Mouse (Mus musculus) ES-E14 (cell line): ENCODE data around the gene Ift22. TPM values are rescaled to one million over a fixed set of nuclear protein-coding genes. Genes with fewer than 3 reads are reported as not detected.
"Not testable (repeated sequence)": the region's sequence is repeated elsewhere in the genome, so short reads cannot be mapped to it uniquely, and the experiment has no call there.

Source experiments
- DNase-seq: peaks from one replicate; pipeline ENCODE4 v3.0.0-alpha.2; 2013; ENCODE audit warnings: low read depth, low spot score
- H3K27ac ChIP-seq: 2 replicates; pipeline ENCODE4 v1.5.1; 2012; ENCODE audit warnings: low read depth, mild to moderate bottlenecking, low read length, moderate library complexity, mixed read lengths; ENCODE audit not compliant: poor library complexity, insufficient read depth, severe bottlenecking
- H3K36me3 ChIP-seq: 2 replicates; pipeline ENCODE4 v1.6.1; 2012; ENCODE audit warnings: mild to moderate bottlenecking, low read length, moderate library complexity, mixed read lengths; ENCODE audit not compliant: control insufficient read depth, poor library complexity, insufficient read depth, severe bottlenecking
- H3K4me1 ChIP-seq, 2 experiments: fragments of 150-350 bp in 1 of 2; sonication (generic) in 1 of 2; 2 replicates each; pipeline ENCODE4 v1.6.1; 2012; ENCODE audit warnings: low read length in 2 of 2, mild to moderate bottlenecking in 1 of 2, mixed read lengths in 1 of 2; ENCODE audit not compliant: control insufficient read depth in 2 of 2, insufficient read depth in 2 of 2, poor library complexity in 1 of 2
- H3K4me3 ChIP-seq, 2 experiments: fragments of 150-350 bp in 1 of 2; sonication (generic) in 1 of 2; 2 replicates each; pipeline ENCODE4 v1.5.1; 2012; ENCODE audit warnings: low read length in 2 of 2, low read depth in 1 of 2, mild to moderate bottlenecking in 1 of 2, mixed read lengths in 1 of 2; ENCODE audit not compliant: insufficient read depth in 1 of 2, poor library complexity in 1 of 2, severe bottlenecking in 1 of 2
- H3K9ac ChIP-seq: 2 replicates; pipeline ENCODE4 v1.6.1; 2012; ENCODE audit warnings: low read depth, mild to moderate bottlenecking, low read length, mixed read lengths; ENCODE audit not compliant: poor library complexity, insufficient read depth, severe bottlenecking
- H3K9me3 ChIP-seq: fragments of 150-350 bp; sonication (generic); 2 replicates; pipeline ENCODE4 v1.6.1; 2012; ENCODE audit warnings: low read depth, mild to moderate bottlenecking, low read length; ENCODE audit not compliant: control insufficient read depth, insufficient read depth
- CHD2 ChIP-seq: IDR thresholded peaks from 2 replicates; pipeline ENCODE4 v1.6.1; 2014; ENCODE audit warnings: mild to moderate bottlenecking, low read depth, low read length, inconsistent platforms
- HCFC1 ChIP-seq: IDR thresholded peaks from 2 replicates; pipeline ENCODE4 v1.6.1; 2012; ENCODE audit warnings: low read length, inconsistent platforms, borderline replicate concordance; ENCODE audit not compliant: insufficient read depth
- MAFK ChIP-seq: IDR thresholded peaks from 2 replicates; pipeline ENCODE4 v1.6.1; 2014; ENCODE audit warnings: mild to moderate bottlenecking, low read depth, low read length, inconsistent platforms; ENCODE audit not compliant: insufficient read depth
- ZC3H11A ChIP-seq: IDR thresholded peaks from 2 replicates; pipeline ENCODE4 v1.6.1; 2012; ENCODE audit warnings: low read depth, mild to moderate bottlenecking, inconsistent platforms, low read length, borderline replicate concordance
- ZNF384 ChIP-seq: IDR thresholded peaks from 2 replicates; pipeline ENCODE4 v1.6.1; 2012; ENCODE audit warnings: low read depth, low read length, inconsistent platforms
- in situ Hi-C, 2 experiments: fragments of 600-800 bp; cut with MboI; formaldehyde crosslinking; loops; one replicate each; pipeline ENCODE4 v1.15.1; 2025; ENCODE audit warnings: low sequenced_read_pairs in 2 of 2, inconsistent platforms in 1 of 2; ENCODE audit not compliant: unreplicated experiment in 2 of 2
- total RNA-seq: library from RNA; depleted of rRNA; stranded (reverse); fragments of 300-350 nt; gene quantifications from 2 replicates; pipeline ENCODE4 v1.2.3, GENCODE M21; 2012

Ift22 gene
- total RNA-seq, 1 experiment = 18.3 TPM

GRCm38 (mm10) chr5:136947874-136948273 lies 39.9 kb downstream of the Ift22 start:
- Histone ChIP-seq H3K27ac (no peak overlapping the region), H3K9me3 (no peaks in the 10 kb centered on the region), H3K9ac (no peak overlapping the region), H3K4me1 (peaks cover 0 to 16% of the 10 kb centered on the region in 2 experiments; a peak in 3 of 4 replicates), H3K4me3 (no peak overlapping the region), H3K36me3 (no peaks in the 10 kb centered on the region)
- TF ChIP-seq CHD2 (no peak), ZNF384 (no peak), ZC3H11A (no peak), HCFC1 (no peak), MAFK (no peak)
- no peak for DNase-seq
- in situ Hi-C loops = no loop called here

- DNase-seq, H3K4me3 ChIP-seq, H3K9me3 ChIP-seq, H3K36me3 ChIP-seq, in situ Hi-C loops, H3K9ac ChIP-seq: not testable (repeated sequence)
- Histone ChIP-seq H3K4me1 (peaks cover 0 to 15% of the 10 kb centered on the region in 2 experiments; a peak in 2 of 4 replicates), H3K27ac (peak overlapping the region; percentile 24; the same call in 1 of the 2 replicates)
Measured at GRCm38 (mm10) chr5:136949551-136950336, 41.8 kb downstream of the Ift22 start.

GRCm38 (mm10) chr5:136950521-136950920 lies 42.6 kb downstream of the Ift22 start:
- in situ Hi-C loops = no loop called here
- Histone ChIP-seq H3K9ac (no peak overlapping the region; the same call in 1 of the 2 replicates), H3K9me3 (no peaks in the 10 kb centered on the region), H3K4me3 (no peak overlapping the region), H3K36me3 (no peaks in the 10 kb centered on the region), H3K4me1 (peaks cover 3 to 15% of the 10 kb centered on the region in 2 experiments; a peak in 3 of 4 replicates), H3K27ac (peak overlapping the region; percentile 52; the same call in 1 of the 2 replicates)
- TF ChIP-seq HCFC1 (no peak), MAFK (no peak), CHD2 (no peak), ZC3H11A (no peak), ZNF384 (no peak)
- no peak for DNase-seq

- DNase-seq = no peak
- in situ Hi-C loops = no loop called here
- H3K4me3 ChIP-seq = peak overlapping the region; percentile 18 to 20; a peak in 2 of 4 replicates
- TF ChIP-seq MAFK (peak; percentile 80), CHD2 (no peak)
- H3K4me1 ChIP-seq = peaks cover 4 to 19% of the 10 kb centered on the region in 2 experiments; a peak in 3 of 4 replicates
- H3K9me3 ChIP-seq = no peaks in the 10 kb centered on the region
- H3K27ac ChIP-seq = peak overlapping the region; percentile 79
- H3K9ac ChIP-seq = peak overlapping the region; percentile 46; the same call in 1 of the 2 replicates
- peaks cover 1% of the 10 kb centered on the region; the same call in 1 of the 2 replicates for H3K36me3 ChIP-seq
Measured at GRCm38 (mm10) chr5:136952153-136952552, 44.2 kb downstream of the Ift22 start.

GRCm38 (mm10) chr5:136953015-136953414 lies 45.1 kb downstream of the Ift22 start, which contains the start of gene Fis1:
Gene Fis1, plus strand, starts transcription at chr5:136953275.
- peak within 1 kb of the TSS; percentile 84 to 95 for H3K4me3 ChIP-seq
- peak; percentile 99 for DNase-seq
- in situ Hi-C loops = no loop called here
- no peaks in the 10 kb centered on the region for H3K9me3 ChIP-seq
- H3K4me1 ChIP-seq = peaks cover 4 to 19% of the 10 kb centered on the region in 2 experiments; a peak in 3 of 4 replicates
- peaks cover 1% of the 10 kb centered on the region; the same call in 1 of the 2 replicates for H3K36me3 ChIP-seq
- H3K9ac ChIP-seq = peak within 1 kb of the TSS; percentile 77
- TF ChIP-seq ZC3H11A = no peak
- no peak for TF ChIP-seq MAFK
- TF ChIP-seq ZNF384 = no peak
- peak; percentile 76; the same call in 1 of the 2 replicates for TF ChIP-seq HCFC1
- peak within 1 kb of the TSS; percentile 86 for H3K27ac ChIP-seq
